Mouse (Mus musculus): ENCODE measurements around the gene Mgp.

DNA sequence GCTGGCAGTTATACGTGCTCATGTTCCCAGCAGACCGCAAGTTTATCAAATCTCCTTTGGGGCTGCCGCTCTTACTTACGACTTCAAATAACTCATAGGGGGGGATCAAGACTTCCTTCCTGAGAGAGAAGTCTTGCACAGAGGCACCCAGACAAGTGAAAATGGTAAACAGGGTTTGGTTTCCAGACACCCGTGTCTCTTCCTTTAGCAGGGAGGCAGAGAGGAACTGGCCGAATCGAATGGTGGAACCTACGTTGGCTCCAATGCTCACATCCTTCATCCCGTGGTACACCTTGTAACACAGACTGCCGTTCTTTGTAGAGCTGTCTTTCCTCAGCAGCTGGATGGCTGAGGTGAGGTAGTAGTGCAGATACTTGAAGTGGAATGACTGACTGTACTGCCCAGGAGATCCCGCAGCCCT is 21.3 kb downstream of the Mgp start:
- TF ChIP-seq CTCF (IDR thresholded peaks at IDR 0.05; ENCODE audit: insufficient read depth, low read depth, low read length), result no peak
- TF ChIP-seq POLR2A (IDR thresholded peaks at IDR 0.05; ENCODE audit: insufficient read depth, low read depth, low read length), result no peak
